Mouse (Mus musculus) activated CD4-positive, CD25-positive, alpha-beta regulatory T cell, adult 4 months (primary cell): ENCODE results near the gene Mtg2. TPM values are rescaled to one million over a fixed set of nuclear protein-coding genes. Genes with fewer than 3 reads are reported as not detected.

ENCODE experiments used
- polyA plus RNA-seq, 2 experiments: library from polyadenylated mRNA; unstranded; fragments of 100-300 nt; shearing (Covaris generic); gene quantifications; one replicate each; pipeline ENCODE4 v1.2.1; 2017

Gene Mtg2
- polyA plus RNA-seq, 2 experiments from 2014 or later, result 27.0 to 39.1 TPM

Other genes with a start within 250 kb of the Mtg2 start
- gene Taf4, start 93.9 kb upstream of the Mtg2 start, polyA plus RNA-seq, result 1 to 10 TPM; 4.5 to 6.5 TPM
- gene Lsm14b, start 45.6 kb upstream of the Mtg2 start, polyA plus RNA-seq, result 1 to 10 TPM; 3.3 to 4.1 TPM
- gene Psma7, start 28.2 kb upstream of the Mtg2 start, polyA plus RNA-seq, result 100 to 1,000 TPM; 466 to 511 TPM
- gene Ss18l1, start 28.1 kb upstream of the Mtg2 start, polyA plus RNA-seq, result under 1 TPM; 0.87 to 0.99 TPM
- not detected for gene Hrh3, start 33.9 kb downstream of the Mtg2 start, polyA plus RNA-seq
- gene Osbpl2, start 48.7 kb downstream of the Mtg2 start, polyA plus RNA-seq, result 10 to 100 TPM; 19.3 to 21.4 TPM
- gene Adrm1, start 100.9 kb downstream of the Mtg2 start, polyA plus RNA-seq, result 100 to 1,000 TPM in 1 of 2 experiments, 10 to 100 TPM in 1; 87.7 to 113 TPM
- gene Lama5, start 155.3 kb downstream of the Mtg2 start, polyA plus RNA-seq, result under 1 TPM; 0.28 to 0.59 TPM
- gene Rps21, start 186.8 kb downstream of the Mtg2 start, polyA plus RNA-seq, result 1,000 to 10,000 TPM; 1,181 to 1,680 TPM
- 1 to 10 TPM; 5.9 to 7.2 TPM for gene Cables2, start 202.9 kb downstream of the Mtg2 start, polyA plus RNA-seq
- not detected for gene Rbbp8nl, start 219.3 kb downstream of the Mtg2 start, polyA plus RNA-seq